In genomic region chr19:32107771-32108306, GRCm38 (mm10) we compare ENCODE assay signal across 8 mouse cellular contexts. TPM values are rescaled to one million over a fixed set of nuclear protein-coding genes. Genes with fewer than 3 reads are reported as not detected.
DNase-seq lines count a peak whose midpoint lies in the region; ATAC-seq and TF ChIP-seq lines count a peak whose summit lies in the region.

Gene Asah2 (minus strand): TSS chr19:32108211.

- H3K27me3 ChIP-seq in CH12.LX (replicated peaks), result no peaks in the 10 kb centered on the region
- peaks cover 30% of the 10 kb centered on the region for H3K27me3 ChIP-seq in forebrain, embryonic 10.5 days (ENCODE audit: poor library complexity, severe bottlenecking)
- H3K27me3 ChIP-seq in heart, embryonic 16.5 days (ENCODE audit: control insufficient read depth, insufficient read depth, low read length), result no peaks in the 10 kb centered on the region
- no peaks in the 10 kb centered on the region for H3K27me3 ChIP-seq in liver, embryonic 14.5 days (ENCODE audit: control insufficient read depth, insufficient read depth, low read length)
- no peaks in the 10 kb centered on the region for H3K27me3 ChIP-seq in neural tube, embryonic 11.5 days (ENCODE audit: control insufficient read depth, insufficient read depth, low read length)
- H3K27me3 ChIP-seq in stomach, postnatal 0 days (ENCODE audit: control insufficient read depth, insufficient read depth, low read length), result no peaks in the 10 kb centered on the region

- peaks cover 6 to 17% of the 10 kb centered on the region in 2 experiments; a peak in 3 of 4 replicates for H3K4me1 ChIP-seq in CH12.LX (ENCODE audit: control insufficient read depth in 1 of 2, insufficient read depth in 2 of 2)
- H3K4me1 ChIP-seq in forebrain, embryonic 10.5 days, result peaks cover 13% of the 10 kb centered on the region
- H3K4me1 ChIP-seq in heart, embryonic 16.5 days (ENCODE audit: control insufficient read depth, insufficient read depth, low read length), result peaks cover 20% of the 10 kb centered on the region
- H3K4me1 ChIP-seq in liver, embryonic 14.5 days (replicated peaks; ENCODE audit: control insufficient read depth in 2 of 2, insufficient read depth in 2 of 2, low read length in 1 of 2), result peaks cover 0 to 6% of the 10 kb centered on the region in 2 experiments; a peak in 1 of 4 replicates
- H3K4me1 ChIP-seq in neural tube, embryonic 11.5 days (ENCODE audit: control insufficient read depth, insufficient read depth, low read length), result peaks cover 2% of the 10 kb centered on the region; the same call in 1 of the 2 replicates
- H3K4me1 ChIP-seq in stomach, postnatal 0 days (replicated peaks; ENCODE audit: control insufficient read depth, insufficient read depth), result 0 out of 2 replicates have a peak, but pooled peaks cover 3% of the 10 kb centered on the region

- H3K4me2 ChIP-seq in CH12.LX (ENCODE audit: insufficient read depth, low read depth, poor library complexity, severe bottlenecking), result peak within 1 kb of the TSS; percentile 83
- peak within 1 kb of the TSS; percentile 75 for H3K4me2 ChIP-seq in heart, embryonic 16.5 days (ENCODE audit: low read depth, low read length)
- peak within 1 kb of the TSS; percentile 66 for H3K4me2 ChIP-seq in liver, embryonic 14.5 days (ENCODE audit: low read depth)
- H3K4me2 ChIP-seq in neural tube, embryonic 11.5 days (ENCODE audit: low read depth), result peak within 1 kb of the TSS; percentile 51
- H3K4me2 ChIP-seq in stomach, postnatal 0 days (replicated peaks; ENCODE audit: low read depth), result peak within 1 kb of the TSS; percentile 56

- peak within 1 kb of the TSS; percentile 20 to 52 (median 50) for H3K4me3 ChIP-seq in CH12.LX (replicated peaks in 1 of 3; ENCODE audit: low read depth in 2 of 3, low read length in 2 of 3, poor library complexity in 1 of 3)
- H3K4me3 ChIP-seq in forebrain, embryonic 10.5 days, result peak within 1 kb of the TSS; percentile 71
- H3K4me3 ChIP-seq in heart, embryonic 16.5 days (ENCODE audit: low read length), result peak within 1 kb of the TSS; percentile 87
- peak within 1 kb of the TSS; percentile 56 to 66 for H3K4me3 ChIP-seq in liver, embryonic 14.5 days (ENCODE audit: insufficient read depth in 1 of 2, low read depth in 2 of 2, low read length in 2 of 2)
- peak within 1 kb of the TSS; percentile 54 for H3K4me3 ChIP-seq in neural tube, embryonic 11.5 days (ENCODE audit: low read depth, low read length)
- peak within 1 kb of the TSS; percentile 73 for H3K4me3 ChIP-seq in stomach, postnatal 0 days (ENCODE audit: low read depth, low read length)

- H3K27ac ChIP-seq in CH12.LX (ENCODE audit: insufficient read depth, low read depth), result no peak within 1 kb of the TSS
- peak within 1 kb of the TSS; percentile 91 for H3K27ac ChIP-seq in forebrain, embryonic 10.5 days
- peak within 1 kb of the TSS; percentile 99 for H3K27ac ChIP-seq in heart, embryonic 16.5 days (ENCODE audit: low read length)
- no peak within 1 kb of the TSS for H3K27ac ChIP-seq in liver, embryonic 14.5 days
- H3K27ac ChIP-seq in neural tube, embryonic 11.5 days (ENCODE audit: low read depth, low read length), result peak within 1 kb of the TSS; percentile 15; the same call in 1 of the 2 replicates
- peak within 1 kb of the TSS; percentile 98 for H3K27ac ChIP-seq in stomach, postnatal 0 days (replicated peaks)

- peak; percentile 28 for DNase-seq in CH12.LX (ENCODE audit: extremely low read depth)
- peak; percentile 40 for DNase-seq in c-Kit-positive CD71-negative TER-119-negative erythroid progenitor cells, embryonic 14.5 days (ENCODE audit: low read depth)
- DNase-seq in forebrain, embryonic 10.5 days (ENCODE audit: extremely low spot score, low spot score), result peak; percentile 62
- DNase-seq in kidney, postnatal 36 days, result peak; percentile 83 to 88
- peak; percentile 18 to 35 (median 19) for DNase-seq in liver, embryonic 14.5 days (ENCODE audit: low read depth in 3 of 3, low spot score in 3 of 3)
- peak; percentile 78 for DNase-seq in neural tube, embryonic 11.5 days (ENCODE audit: low spot score)
- DNase-seq in stomach, postnatal 0 days (ENCODE audit: low spot score), result peak; percentile 87

- in situ Hi-C loops in CH12.LX (cut with MboI; ENCODE audit: low pct_ligation_motif_present, low pct_unique_long_range_greater_than_20kb, low sequenced_read_pairs), result no loop called here

- dilution Hi-C loops in CH12.LX (cut with MboI; ENCODE audit: extremely low pct_ligation_motif_present, extremely low pct_unique_long_range_greater_than_20kb, low sequenced_read_pairs), result no loop called here

- under 1% methylated on average over 27 of the region's 28 CpGs for WGBS in forebrain, embryonic 10.5 days
- WGBS in heart, embryonic 16.5 days, result under 1% methylated on average over 28 of the region's 28 CpGs
- 1% methylated on average over 28 of the region's 28 CpGs for WGBS in liver, embryonic 14.5 days (ENCODE audit: insufficient replicate concordance)
- 0% methylated on average over 26 of the region's 28 CpGs for WGBS in neural tube, embryonic 11.5 days
- under 1% methylated on average over 24 of the region's 28 CpGs for WGBS in stomach, postnatal 0 days

- no peaks in the 10 kb centered on the region for H3K36me3 ChIP-seq in CH12.LX (replicated peaks in 1 of 2; ENCODE audit: control insufficient read depth in 1 of 2, insufficient read depth in 1 of 2, low read length in 1 of 2)
- H3K36me3 ChIP-seq in forebrain, embryonic 10.5 days (replicated peaks), result no peaks in the 10 kb centered on the region
- no peaks in the 10 kb centered on the region for H3K36me3 ChIP-seq in heart, embryonic 16.5 days (ENCODE audit: control insufficient read depth, insufficient read depth)
- H3K36me3 ChIP-seq in liver, embryonic 14.5 days (replicated peaks; ENCODE audit: control insufficient read depth, insufficient read depth, low read depth), result no peaks in the 10 kb centered on the region
- H3K36me3 ChIP-seq in neural tube, embryonic 11.5 days (ENCODE audit: control insufficient read depth, insufficient read depth, low read length), result no peaks in the 10 kb centered on the region
- no peaks in the 10 kb centered on the region for H3K36me3 ChIP-seq in stomach, postnatal 0 days (ENCODE audit: control insufficient read depth, insufficient read depth, low read length)

- peak; percentile 91 for ATAC-seq in heart, embryonic 16.5 days (replicated peaks; ENCODE audit: extremely low read depth, insufficient read depth, low FRiP score)
- peak; percentile 78 for ATAC-seq in liver, embryonic 14.5 days (ENCODE audit: insufficient read depth)
- peak; percentile 93 for ATAC-seq in neural tube, embryonic 11.5 days (ENCODE audit: insufficient read depth, low FRiP score, low TSS enrichment)
- ATAC-seq in stomach, postnatal 0 days (ENCODE audit: low FRiP score, low TSS enrichment), result peak; percentile 90

- no peak for TF ChIP-seq EP300 in CH12.LX (IDR thresholded peaks at IDR 0.05; ENCODE audit: low read length)
- no peak for TF ChIP-seq EP300 in liver, embryonic 14.5 days (IDR thresholded peaks at IDR 0.05; ENCODE audit: low read depth)
- no peak for TF ChIP-seq EP300 in stomach, postnatal 0 days (optimal IDR thresholded peaks at IDR 0.05)

- H3K79me2 ChIP-seq in CH12.LX (replicated peaks; ENCODE audit: control insufficient read depth, extremely low read depth, insufficient read depth, poor library complexity, severe bottlenecking), result no peaks in the 10 kb centered on the region

- H3K9ac ChIP-seq in CH12.LX (ENCODE audit: insufficient read depth, low read depth), result peak within 1 kb of the TSS; percentile 67
- peak within 1 kb of the TSS; percentile 98 for H3K9ac ChIP-seq in heart, embryonic 16.5 days (ENCODE audit: low read length)
- peak within 1 kb of the TSS; percentile 71 for H3K9ac ChIP-seq in liver, embryonic 14.5 days (replicated peaks)
- peak within 1 kb of the TSS; percentile 89 for H3K9ac ChIP-seq in neural tube, embryonic 11.5 days (ENCODE audit: low read length)
- H3K9ac ChIP-seq in stomach, postnatal 0 days (ENCODE audit: low read length), result peak within 1 kb of the TSS; percentile 98

- H3K9me3 ChIP-seq in CH12.LX (replicated peaks; ENCODE audit: low read length), result no peaks in the 10 kb centered on the region
- no peaks in the 10 kb centered on the region for H3K9me3 ChIP-seq in forebrain, embryonic 10.5 days
- H3K9me3 ChIP-seq in heart, embryonic 16.5 days (replicated peaks; ENCODE audit: control insufficient read depth, low read length), result no peaks in the 10 kb centered on the region
- H3K9me3 ChIP-seq in liver, embryonic 14.5 days (ENCODE audit: control insufficient read depth, low read length), result no peaks in the 10 kb centered on the region
- H3K9me3 ChIP-seq in neural tube, embryonic 11.5 days (ENCODE audit: control insufficient read depth, low read length), result no peaks in the 10 kb centered on the region
- no peaks in the 10 kb centered on the region for H3K9me3 ChIP-seq in stomach, postnatal 0 days (ENCODE audit: control insufficient read depth, low read length)

- TF ChIP-seq POLR2A in CH12.LX (IDR thresholded peaks at IDR 0.05; ENCODE audit: low read depth, low read length), result peak; percentile 46; the same call in 1 of the 2 replicates

- no peak for TF ChIP-seq CTCF in CH12.LX (conservative IDR thresholded peaks at IDR 0.05 in 1 of 2, IDR thresholded peaks at IDR 0.05 in 1 of 2; ENCODE audit: low read depth in 2 of 2, low read length in 2 of 2)
- peak; percentile 54 for TF ChIP-seq CTCF in liver, embryonic 14.5 days (IDR thresholded peaks at IDR 0.05; ENCODE audit: low read depth)
- TF ChIP-seq CTCF in stomach, postnatal 0 days (IDR thresholded peaks at IDR 0.05; ENCODE audit: low read depth), result peak; percentile 64

- no peak for TF ChIP-seq RAD21 in CH12.LX (IDR thresholded peaks at IDR 0.05; ENCODE audit: low read depth, low read length)

TF ChIP-seq in CH12.LX, 34 proteins besides CTCF, POLR2A, EP300 and RAD21:
- no peak for TF ChIP-seq ELF1 (IDR thresholded peaks at IDR 0.05; ENCODE audit: low read depth, low read length)
- no peak for TF ChIP-seq ZMIZ1 (IDR thresholded peaks at IDR 0.05; ENCODE audit: low read depth, low read length)
- TF ChIP-seq KAT2A (IDR thresholded peaks at IDR 0.05; ENCODE audit: insufficient replicate concordance, low read length), result no peak
- 0 out of 2 replicates have a peak, but pooled peaks have one; percentile 21 for TF ChIP-seq MAZ (IDR thresholded peaks at IDR 0.05; ENCODE audit: low read depth, low read length)

RNA-seq across cellular contexts. Expression of gene Asah2, which starts in this region (rescaled TPM):
- 0.17 and 0.38 TPM in 2 replicates for total RNA-seq in CH12.LX (2012; rRNA removed)
- total RNA-seq in CH12.LX (2014; rRNA removed), result 0.63 and 0.68 TPM in 2 replicates
- polyA plus RNA-seq in CH12.LX (2012; ENCODE audit: insufficient read length, low read depth), result 0.73 and 0.76 TPM in 2 replicates
- 0.25 and 0.33 TPM in 2 replicates for polyA plus RNA-seq in forebrain, embryonic 10.5 days (2016; fragmentation: Nextera tagmentation; extraction: Ambion mirVana)
- 2.4 and 2.6 TPM in 2 replicates for polyA plus RNA-seq in heart, embryonic 16.5 days (2015; fragmentation: Nextera tagmentation; extraction: Ambion mirVana)
- 0.55 and 0.78 TPM in 2 replicates for polyA plus RNA-seq in liver, embryonic 14.5 days (2012; rRNA removed)
- polyA plus RNA-seq in liver, embryonic 14.5 days (2014; fragmentation: Nextera tagmentation; extraction: Ambion mirVana), result 0.19 and 0.29 TPM in 2 replicates
- polyA plus RNA-seq in neural tube, embryonic 11.5 days (2014; fragmentation: Nextera tagmentation; extraction: Ambion mirVana), result 0.88 and 1.0 TPM in 2 replicates
- 4.4 and 5.5 TPM in 2 replicates for polyA plus RNA-seq in stomach, postnatal 0 days (2015; fragmentation: Nextera tagmentation; extraction: Ambion mirVana)

Comparison
In these comparisons a context has a peak if more than half of its experiments do, and no peak if none do; other contexts are left out.
1. Peak in DNase-seq, H3K4me3 ChIP-seq, H3K9ac ChIP-seq and H3K4me2 ChIP-seq in CH12.LX; RNA of the gene not detected or under 1 TPM.
2. Peak in DNase-seq, H3K4me3 ChIP-seq and H3K27ac ChIP-seq in forebrain, embryonic 10.5 days; RNA of the gene not detected or under 1 TPM.
3. Peak in DNase-seq, ATAC-seq, H3K4me3 ChIP-seq, H3K9ac ChIP-seq and H3K4me2 ChIP-seq in liver, embryonic 14.5 days; RNA of the gene not detected or under 1 TPM.
4. DNase-seq: peak in every context shown above with its lines; median percentile 87 in stomach, postnatal 0 days; 86 in kidney, postnatal 36 days; 78 in neural tube, embryonic 11.5 days; 62 in forebrain, embryonic 10.5 days; 40 in c-Kit-positive CD71-negative TER-119-negative erythroid progenitor cells, embryonic 14.5 days; 28 in CH12.LX; 19 in liver, embryonic 14.5 days.
5. H3K27ac ChIP-seq: peak in heart, embryonic 16.5 days (single experiment), neural tube, embryonic 11.5 days (single experiment) and stomach, postnatal 0 days (single experiment); none in CH12.LX (single experiment) and liver, embryonic 14.5 days (single experiment).
6. CTCF ChIP-seq: peak in liver, embryonic 14.5 days (single experiment) and stomach, postnatal 0 days (single experiment); none in CH12.LX (0 of 2).
7. Peak in every context shown above with its lines, with median percentiles within 50 percentile points of each other: H3K4me2 ChIP-seq, H3K4me3 ChIP-seq, H3K9ac ChIP-seq and ATAC-seq.